Mouse (Mus musculus) erythroblast, embryonic 14.5 days (primary cell): ENCODE measurements around the gene Ndufb3. TPM values are rescaled to one million over a fixed set of nuclear protein-coding genes. Genes with fewer than 3 reads are reported as not detected.
A peak's percentile ranks its signal among the peaks of the same experiment; 100 is the strongest.
"Not testable (repeated sequence)": the region's sequence is repeated elsewhere in the genome, so short reads cannot be mapped to it uniquely, and the experiment has no call there.

ENCODE experiments used
- H3K27me3 ChIP-seq: 2 replicates; pipeline ENCODE4 v1.6.1; 2012; ENCODE audit warnings: inconsistent platforms; ENCODE audit not compliant: control insufficient read depth
- H3K36me3 ChIP-seq: 2 replicates; pipeline ENCODE4 v1.6.1; 2012; ENCODE audit warnings: mild to moderate bottlenecking, inconsistent platforms; ENCODE audit not compliant: control insufficient read depth
- H3K4me1 ChIP-seq: 2 replicates; pipeline ENCODE4 v1.6.1; 2012; ENCODE audit warnings: inconsistent platforms; ENCODE audit not compliant: control insufficient read depth
- H3K4me3 ChIP-seq: replicated peaks from 2 replicates; pipeline ENCODE3; 2012; ENCODE audit warnings: moderate library complexity, mild to moderate bottlenecking, inconsistent platforms
- H3K9me3 ChIP-seq: 2 replicates; pipeline ENCODE4 v1.6.1; 2012; ENCODE audit warnings: low read length, inconsistent platforms, mixed read lengths; ENCODE audit not compliant: control insufficient read depth
- GATA1 ChIP-seq: IDR thresholded peaks from 2 replicates; pipeline ENCODE4 v1.6.1; 2012; ENCODE audit warnings: low read length, inconsistent platforms, mixed read lengths
- TAL1 ChIP-seq: IDR thresholded peaks from 3 replicates; pipeline ENCODE4 v1.6.1; 2012; ENCODE audit warnings: low read length, inconsistent platforms, mixed read lengths
- polyA plus RNA-seq: library from polyadenylated mRNA; stranded (reverse); fragments of >175 nt; gene quantifications from 2 replicates; pipeline ENCODE4 v1.2.3, GENCODE M21; 2012

Ndufb3 gene
- 0.62 and 1.2 TPM in 2 replicates for polyA plus RNA-seq

DNA sequence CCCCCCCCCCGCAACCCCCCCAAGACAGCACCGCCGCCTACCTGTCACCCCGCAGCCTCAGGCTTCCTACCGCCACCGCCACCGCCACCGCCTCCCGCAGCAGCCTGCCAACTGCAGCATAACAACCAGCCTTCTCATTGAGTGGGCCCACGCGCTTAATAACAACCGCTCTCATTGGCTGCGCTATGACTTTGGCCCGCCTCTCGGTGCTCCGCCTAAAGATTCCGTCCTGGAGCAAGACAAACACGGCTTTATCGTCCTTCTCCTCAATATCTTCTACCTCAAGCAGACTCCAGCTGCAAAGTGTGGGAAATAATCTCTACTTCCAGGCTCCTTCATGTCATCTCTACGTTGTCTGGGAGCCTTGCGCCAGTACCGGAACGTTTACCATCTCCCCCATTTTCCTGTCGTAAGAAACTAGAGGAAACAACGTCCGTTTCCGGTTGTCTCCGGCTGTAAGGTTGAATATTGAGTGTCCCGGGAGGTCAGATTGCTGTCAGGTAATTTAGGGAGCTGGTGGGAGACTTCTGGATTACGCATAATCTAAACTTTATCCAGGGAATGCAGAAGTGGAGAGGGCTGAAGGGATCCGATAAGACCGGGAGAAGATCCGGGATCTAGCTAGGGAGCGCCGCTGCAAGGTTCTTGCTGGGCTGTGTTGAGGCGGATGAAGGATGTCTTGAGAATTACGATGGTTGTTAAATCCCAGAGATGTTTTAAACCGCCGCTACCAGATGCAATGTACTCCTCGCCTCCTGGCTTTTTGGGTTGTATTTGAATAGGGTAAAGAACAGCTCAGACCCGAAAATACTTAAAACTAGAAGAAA, at the start of gene Ndufb3, which contains the start of gene Fam126b:
Gene Ndufb3, plus strand, starts transcription at position 214 of the 827 bp plus-strand sequence.
Gene Fam126b, minus strand, starts transcription at position 153 of the 827 bp plus-strand sequence.
- Histone ChIP-seq H3K4me3 (peak within 1 kb of the TSS; percentile 99), H3K36me3 (peaks cover 5% of the 10 kb centered on the region), H3K9me3 (no peaks in the 10 kb centered on the region), H3K27me3 (no peaks in the 10 kb centered on the region), H3K4me1 (peaks cover 21% of the 10 kb centered on the region)
- TF ChIP-seq TAL1: no peak
- TF ChIP-seq GATA1: no peak; the same call in 1 of the 2 replicates

DNA sequence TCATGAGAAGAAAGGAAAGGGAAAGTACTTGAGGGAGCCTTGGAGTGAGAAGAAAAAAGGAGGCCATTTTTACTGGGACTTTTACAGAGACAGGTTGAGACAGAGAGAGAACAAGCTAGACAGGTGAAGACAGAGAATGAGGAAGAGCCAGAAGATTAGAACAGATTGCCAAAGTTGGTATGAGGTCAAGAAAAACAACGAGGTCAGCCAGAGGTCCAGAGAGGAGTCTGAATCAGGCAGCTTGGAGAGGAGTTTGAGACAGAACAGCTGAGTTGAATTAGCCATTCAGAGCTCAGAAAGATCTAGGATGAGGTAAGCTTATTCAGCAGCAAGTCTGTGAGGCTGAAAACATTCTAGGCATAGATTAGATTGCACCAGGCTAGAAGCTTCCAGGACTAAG, 44.8 kb upstream of the Ndufb3 start:
- H3K4me3 ChIP-seq: no peak overlapping the region
- peaks cover 62% of the 10 kb centered on the region for H3K36me3 ChIP-seq
- TF ChIP-seq TAL1 (no peak), GATA1 (no peak)
- H3K27me3 ChIP-seq: no peaks in the 10 kb centered on the region
- no peaks in the 10 kb centered on the region for H3K9me3 ChIP-seq
- peaks cover 2% of the 10 kb centered on the region; the same call in 1 of the 2 replicates for H3K4me1 ChIP-seq

DNA sequence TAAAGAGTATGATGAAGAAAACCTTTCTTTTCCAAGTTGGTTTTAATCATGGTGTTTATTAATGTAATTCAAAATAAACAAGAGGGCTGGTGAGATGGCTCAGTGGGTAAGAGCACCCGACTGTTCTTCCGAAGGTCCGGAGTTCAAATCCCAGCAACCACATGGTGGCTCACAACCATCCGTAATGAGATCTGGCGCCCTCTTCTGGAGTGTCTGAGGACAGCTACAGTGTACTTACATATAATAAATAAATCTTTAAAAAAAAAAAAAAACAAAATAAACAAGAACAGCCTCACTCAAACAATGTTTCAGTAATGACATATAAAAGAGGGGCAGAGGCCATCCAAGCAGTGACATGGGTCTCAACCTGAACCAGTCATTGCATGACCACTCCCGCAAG, 25.8 kb upstream of the Ndufb3 start:
- H3K4me1 ChIP-seq, H3K4me3 ChIP-seq, H3K27me3 ChIP-seq, H3K9me3 ChIP-seq: not testable (repeated sequence)
- H3K36me3 ChIP-seq: peaks cover 13% of the 10 kb centered on the region

DNA sequence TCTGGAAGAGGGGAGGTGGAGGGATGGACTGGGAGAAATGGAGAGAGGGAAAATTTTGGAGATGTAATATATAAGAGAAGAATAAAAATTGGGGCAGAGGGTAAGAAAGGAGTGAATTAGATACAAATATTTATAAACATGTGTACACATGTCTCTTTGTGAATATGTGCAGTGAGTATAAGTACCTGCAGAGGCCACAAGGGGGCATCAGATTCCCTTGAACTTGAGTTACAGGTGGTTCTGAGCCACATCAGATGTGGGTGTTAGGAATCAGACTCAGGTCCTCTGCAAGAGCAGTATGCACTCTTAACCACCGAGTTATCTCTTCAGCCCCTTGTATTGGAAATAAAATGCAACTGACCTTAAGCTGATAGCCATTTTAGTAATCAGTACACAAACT, 23.7 kb upstream of the Ndufb3 start:
- no peaks in the 10 kb centered on the region for H3K27me3 ChIP-seq
- H3K4me3 ChIP-seq: no peak overlapping the region
- TF ChIP-seq GATA1 (no peak), TAL1 (no peak)
- no peaks in the 10 kb centered on the region for H3K4me1 ChIP-seq
- H3K9me3 ChIP-seq: no peaks in the 10 kb centered on the region
- peaks cover 10% of the 10 kb centered on the region for H3K36me3 ChIP-seq

DNA sequence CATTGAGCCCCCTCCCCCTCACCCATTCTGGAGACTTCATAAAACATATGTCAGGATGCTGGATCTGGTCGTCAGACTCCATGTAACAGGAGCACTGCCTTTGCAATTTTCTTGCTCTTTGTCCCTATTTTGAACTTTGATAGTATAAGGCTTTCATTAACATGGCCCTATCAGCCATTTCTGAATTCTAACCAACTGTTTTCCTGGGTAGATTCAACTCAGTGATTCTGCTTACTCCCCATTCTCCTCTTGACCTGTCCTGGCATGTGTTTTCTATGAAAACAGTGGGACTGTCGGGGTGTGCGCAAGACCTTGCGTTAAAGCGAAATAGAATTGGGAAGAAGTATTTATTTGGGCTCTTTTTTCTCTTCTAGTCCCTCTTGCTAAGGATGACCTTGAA, 21.2 kb upstream of the Ndufb3 start:
- peaks cover 7% of the 10 kb centered on the region for H3K36me3 ChIP-seq
- H3K27me3 ChIP-seq: no peaks in the 10 kb centered on the region
- peaks cover 10% of the 10 kb centered on the region for H3K4me1 ChIP-seq
- no peak overlapping the region for H3K4me3 ChIP-seq
- no peaks in the 10 kb centered on the region for H3K9me3 ChIP-seq
- TF ChIP-seq GATA1 (no peak), TAL1 (no peak)

DNA sequence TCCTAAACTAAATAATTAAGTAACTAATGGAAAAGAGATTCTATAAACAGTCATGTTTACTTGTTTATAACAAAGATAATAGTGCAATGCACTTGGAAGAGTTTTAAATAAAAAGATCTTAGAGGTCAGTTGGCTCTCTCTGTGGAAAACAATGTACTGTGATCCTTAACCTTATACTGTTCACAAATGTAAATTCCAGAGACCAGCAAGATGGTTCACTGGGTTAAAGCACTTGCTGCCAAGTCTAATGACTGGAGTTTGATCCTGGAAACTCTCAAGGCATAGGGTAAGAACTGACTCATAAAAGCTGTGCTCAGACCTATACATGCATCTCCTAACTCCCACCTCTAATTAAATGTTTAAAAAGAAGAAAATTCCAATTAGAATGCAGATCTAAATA, 19.6 kb upstream of the Ndufb3 start:
- Histone ChIP-seq H3K36me3 (peaks cover 6% of the 10 kb centered on the region), H3K9me3 (no peaks in the 10 kb centered on the region), H3K27me3 (no peaks in the 10 kb centered on the region), H3K4me1 (peaks cover 17% of the 10 kb centered on the region), H3K4me3 (no peak overlapping the region)
- TF ChIP-seq TAL1: no peak
- TF ChIP-seq GATA1: no peak

DNA sequence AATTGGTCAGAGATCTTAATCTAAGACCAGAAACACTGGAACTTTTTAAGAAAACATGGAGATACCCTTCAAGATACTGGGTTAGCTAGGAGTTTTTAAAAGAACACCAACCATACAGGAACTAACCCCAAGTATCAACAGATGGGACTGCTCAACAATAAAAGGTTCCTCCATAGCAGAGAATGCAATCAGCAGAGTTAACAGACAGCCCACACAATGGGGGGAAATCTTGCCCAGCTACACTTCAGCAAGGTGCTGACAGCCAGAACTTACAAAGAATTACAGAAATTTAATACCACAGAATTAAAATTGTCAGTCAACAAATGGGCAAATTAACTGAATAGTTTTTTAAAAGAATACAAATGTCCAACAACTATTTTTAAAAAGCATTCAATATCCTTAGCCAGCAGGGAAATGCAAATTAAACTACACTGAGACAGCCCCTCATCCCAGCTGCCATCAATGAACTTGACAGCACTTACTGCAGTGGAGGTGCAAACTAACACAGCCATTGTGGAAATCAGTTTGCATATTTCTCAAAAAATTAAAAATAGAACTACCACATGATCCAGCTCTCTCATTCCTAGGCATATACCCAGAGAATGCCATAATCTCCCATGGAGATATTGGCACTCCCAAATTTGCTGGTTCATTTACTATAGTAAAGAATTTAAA, 17.6 kb upstream of the Ndufb3 start:
- no peaks in the 10 kb centered on the region for H3K27me3 ChIP-seq
- peaks cover 19% of the 10 kb centered on the region for H3K4me1 ChIP-seq
- H3K36me3 ChIP-seq: peaks cover 3% of the 10 kb centered on the region
- H3K9me3 ChIP-seq: no peaks in the 10 kb centered on the region
- TF ChIP-seq GATA1 (no peak), TAL1 (no peak)
- no peak overlapping the region for H3K4me3 ChIP-seq

DNA sequence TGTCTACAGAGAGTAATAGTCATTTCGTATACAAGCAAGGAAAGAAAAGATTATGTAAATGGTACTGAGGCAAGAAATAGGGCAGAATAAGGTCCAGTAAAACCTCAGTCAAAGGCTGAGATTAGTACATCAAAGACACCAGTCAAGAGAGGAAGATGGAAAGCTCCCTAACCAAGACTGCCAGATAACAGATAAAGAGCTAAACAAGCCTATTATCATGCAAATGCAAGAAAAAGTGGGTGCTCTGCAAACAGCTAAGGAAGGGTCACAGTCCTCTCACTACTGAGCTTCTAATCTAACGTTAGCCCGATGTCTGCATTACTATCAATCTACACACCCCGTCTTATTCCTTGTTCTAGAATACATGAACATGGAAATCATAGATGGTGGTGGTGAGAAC, 15.7 kb upstream of the Ndufb3 start:
- TF ChIP-seq TAL1 (no peak), GATA1 (no peak)
- Histone ChIP-seq H3K9me3 (no peaks in the 10 kb centered on the region), H3K4me3 (no peak overlapping the region), H3K36me3 (no peaks in the 10 kb centered on the region), H3K27me3 (no peaks in the 10 kb centered on the region), H3K4me1 (peaks cover 19% of the 10 kb centered on the region)

DNA sequence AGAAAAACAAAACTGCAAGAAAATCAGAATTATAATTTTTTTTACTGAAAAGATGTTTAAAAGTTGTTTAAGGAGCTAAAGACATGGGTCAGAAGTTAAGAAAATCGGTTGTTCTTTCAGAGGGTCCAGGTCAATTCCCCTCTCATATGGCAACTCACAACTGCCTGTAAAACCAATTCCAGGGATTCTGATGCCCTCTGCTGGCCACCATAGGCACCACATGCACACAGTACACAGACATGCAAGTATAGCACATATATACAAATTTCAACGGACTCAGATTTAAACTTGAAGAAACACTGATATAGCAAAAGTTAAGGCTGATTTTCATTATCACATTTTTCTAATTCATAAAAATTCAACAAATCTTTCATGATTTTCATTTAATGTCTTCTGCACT, 7.0 kb upstream of the Ndufb3 start:
- no peaks in the 10 kb centered on the region for H3K36me3 ChIP-seq
- H3K9me3 ChIP-seq: no peaks in the 10 kb centered on the region
- H3K4me3 ChIP-seq: no peak overlapping the region
- peaks cover 7% of the 10 kb centered on the region for H3K4me1 ChIP-seq
- no peaks in the 10 kb centered on the region for H3K27me3 ChIP-seq
- TF ChIP-seq GATA1 (no peak), TAL1 (no peak)
